Mouse (Mus musculus) midbrain, embryonic 14.5 days (tissue): ENCODE data around the gene Ivns1abp. TPM values are rescaled to one million over a fixed set of nuclear protein-coding genes. Genes with fewer than 3 reads are reported as not detected.
"Not testable (repeated sequence)": the region's sequence is repeated elsewhere in the genome, so short reads cannot be mapped to it uniquely, and the experiment has no call there.

Experiments used
- ATAC-seq: fragments of 200-750 bp; cut with Nextera tagmentation; 2 replicates; pipeline ENCODE4 v1.8.0; 2017; ENCODE audit warnings: moderate number of reproducible peaks, moderate library complexity; ENCODE audit not compliant: low FRiP score, low TSS enrichment
- DNase-seq: peaks from one replicate; pipeline ENCODE4 v3.0.0-alpha.2; 2015
- H3K27ac ChIP-seq: fragments of 300-500 bp; sonication (generic); replicated peaks from 2 replicates; pipeline ENCODE4 v1.5.1; 2014; ENCODE audit warnings: mild to moderate bottlenecking, low read depth, low read length, moderate library complexity
- H3K27me3 ChIP-seq: fragments of 300-500 bp; sonication (generic); 2 replicates; pipeline ENCODE4 v1.6.1; 2014; ENCODE audit warnings: low read length, control low read depth, mixed read lengths; ENCODE audit not compliant: control insufficient read depth, insufficient read depth
- H3K36me3 ChIP-seq: fragments of 300-500 bp; sonication (generic); 2 replicates; pipeline ENCODE4 v1.6.1; 2014; ENCODE audit warnings: low read length, control low read depth; ENCODE audit not compliant: control insufficient read depth, insufficient read depth
- H3K4me1 ChIP-seq: fragments of 300-500 bp; sonication (generic); 2 replicates; pipeline ENCODE4 v1.6.1; 2014; ENCODE audit warnings: mild to moderate bottlenecking, antibody characterized with exemption, low read length, control low read depth; ENCODE audit not compliant: control insufficient read depth, insufficient read depth
- H3K4me2 ChIP-seq: fragments of 300-500 bp; sonication (generic); 2 replicates; pipeline ENCODE4 v1.6.1; 2014; ENCODE audit warnings: mild to moderate bottlenecking, low read length, moderate library complexity
- H3K4me3 ChIP-seq: fragments of 300-500 bp; sonication (generic); replicated peaks from 2 replicates; pipeline ENCODE4 v1.5.1; 2014; ENCODE audit warnings: low read depth, low read length
- H3K9ac ChIP-seq: fragments of 300-500 bp; sonication (generic); replicated peaks from 2 replicates; pipeline ENCODE4 v1.6.1; 2014; ENCODE audit warnings: mild to moderate bottlenecking, low read length, moderate library complexity
- H3K9me3 ChIP-seq: fragments of 300-500 bp; sonication (generic); 2 replicates; pipeline ENCODE4 v1.6.1; 2016; ENCODE audit warnings: low read length, control low read depth, mixed read lengths; ENCODE audit not compliant: control insufficient read depth
- WGBS: fragments of 180-500 bp; shearing (Covaris S2); extraction: QIAGEN DNeasy Blood & Tissue Kit; methylation state at CpG from one replicate; pipeline ENCODE4 v1.1.7; 2014; 5-methylcytosine and 5-hydroxymethylcytosine counted together
- polyA plus RNA-seq: library from polyadenylated mRNA; unstranded; fragments of >200 nt; fragmentation: Nextera tagmentation; extraction: Ambion mirVana; gene quantifications from 2 replicates; pipeline ENCODE4 v1.2.1, GENCODE M21; 2014

Ivns1abp gene
- polyA plus RNA-seq, 1 experiment from 2014 or later: 297 TPM

GRCm38 (mm10) chr1:151345109-151345862 is 1.0 kb downstream of the Ivns1abp start:
- no peaks in the 10 kb centered on the region for H3K9me3 ChIP-seq
- peak overlapping the region; percentile 66 for H3K4me2 ChIP-seq
- H3K36me3 ChIP-seq: peaks cover 9% of the 10 kb centered on the region
- peak; percentile 97 for DNase-seq
- H3K9ac ChIP-seq: peak overlapping the region; percentile 95
- H3K27me3 ChIP-seq: no peaks in the 10 kb centered on the region
- peak overlapping the region; percentile 97 for H3K27ac ChIP-seq
- peaks cover 32% of the 10 kb centered on the region for H3K4me1 ChIP-seq
- peak overlapping the region; percentile 90 for H3K4me3 ChIP-seq
- ATAC-seq: peak; percentile 87
- WGBS: under 1% methylated on average over 54 of the region's 55 CpGs

- Histone ChIP-seq H3K36me3 (peaks cover 14% of the 10 kb centered on the region), H3K4me3 (peak overlapping the region; percentile 90), H3K4me1 (peaks cover 32% of the 10 kb centered on the region), H3K9ac (peak overlapping the region; percentile 95), H3K27me3 (no peaks in the 10 kb centered on the region), H3K27ac (no peak overlapping the region), H3K4me2 (peak overlapping the region; percentile 66), H3K9me3 (no peaks in the 10 kb centered on the region)
- no peak for DNase-seq
- no peak for ATAC-seq
Measured at GRCm38 (mm10) chr1:151345863-151346195, 1.6 kb downstream of the Ivns1abp start.

- Histone ChIP-seq H3K4me3 (peak overlapping the region; percentile 90), H3K36me3 (peaks cover 22% of the 10 kb centered on the region), H3K9ac (no peak overlapping the region), H3K27me3 (no peaks in the 10 kb centered on the region), H3K9me3 (no peaks in the 10 kb centered on the region), H3K27ac (no peak overlapping the region), H3K4me1 (peaks cover 32% of the 10 kb centered on the region), H3K4me2 (peak overlapping the region; percentile 66)
- 34% methylated on average over 6 of the region's 6 CpGs for WGBS
- ATAC-seq (no peak), DNase-seq (no peak)
Measured at GRCm38 (mm10) chr1:151346681-151347127, 2.4 kb downstream of the Ivns1abp start.

GRCm38 (mm10) chr1:151348293-151348692 is 4.0 kb downstream of the Ivns1abp start:
- not testable (repeated sequence) for H3K27ac ChIP-seq, H3K4me3 ChIP-seq, H3K9ac ChIP-seq, H3K4me2 ChIP-seq, H3K27me3 ChIP-seq, DNase-seq, H3K9me3 ChIP-seq, ATAC-seq
- Histone ChIP-seq H3K4me1 (peaks cover 25% of the 10 kb centered on the region), H3K36me3 (peaks cover 38% of the 10 kb centered on the region)
- 76% methylated on average over 4 of the region's 4 CpGs for WGBS

- H3K36me3 ChIP-seq: peaks cover 82% of the 10 kb centered on the region
- DNase-seq (peak; percentile 54), ATAC-seq (no peak)
- H3K9ac ChIP-seq: no peak overlapping the region
- H3K4me1 ChIP-seq: 0 out of 2 replicates have a peak, but pooled peaks cover 6% of the 10 kb centered on the region
- WGBS: 93% methylated on average over 2 of the region's 2 CpGs
- H3K27me3 ChIP-seq: no peaks in the 10 kb centered on the region
- no peaks in the 10 kb centered on the region for H3K9me3 ChIP-seq
- H3K4me3 ChIP-seq: no peak overlapping the region
- H3K4me2 ChIP-seq: no peak overlapping the region
- no peak overlapping the region for H3K27ac ChIP-seq
Measured at GRCm38 (mm10) chr1:151352911-151353310, 8.6 kb downstream of the Ivns1abp start.

GRCm38 (mm10) chr1:151355994-151356393 is 11.7 kb downstream of the Ivns1abp start:
- no peak overlapping the region for H3K9ac ChIP-seq
- no peak overlapping the region for H3K4me3 ChIP-seq
- DNase-seq (no peak), ATAC-seq (no peak)
- no peak overlapping the region for H3K27ac ChIP-seq
- 93% methylated on average over 5 of the region's 5 CpGs for WGBS
- H3K4me2 ChIP-seq: no peak overlapping the region
- peaks cover 97% of the 10 kb centered on the region for H3K36me3 ChIP-seq
- no peaks in the 10 kb centered on the region for H3K27me3 ChIP-seq
- H3K4me1 ChIP-seq: no peaks in the 10 kb centered on the region
- H3K9me3 ChIP-seq: no peaks in the 10 kb centered on the region

GRCm38 (mm10) chr1:151359374-151359773 is 15.1 kb downstream of the Ivns1abp start:
- DNase-seq: no peak
- no peak overlapping the region for H3K4me3 ChIP-seq
- peaks cover 95% of the 10 kb centered on the region for H3K36me3 ChIP-seq
- ATAC-seq: no peak
- no peaks in the 10 kb centered on the region for H3K27me3 ChIP-seq
- no peaks in the 10 kb centered on the region for H3K4me1 ChIP-seq
- no peak overlapping the region for H3K4me2 ChIP-seq
- no peak overlapping the region for H3K9ac ChIP-seq
- WGBS: 95% methylated on average over 3 of the region's 3 CpGs
- no peaks in the 10 kb centered on the region for H3K9me3 ChIP-seq
- no peak overlapping the region for H3K27ac ChIP-seq

- Histone ChIP-seq H3K4me1 (no peaks in the 10 kb centered on the region), H3K9me3 (no peaks in the 10 kb centered on the region), H3K27me3 (no peaks in the 10 kb centered on the region), H3K4me2 (no peak overlapping the region), H3K27ac (no peak overlapping the region), H3K4me3 (no peak overlapping the region), H3K9ac (no peak overlapping the region), H3K36me3 (peaks cover 80% of the 10 kb centered on the region)
- DNase-seq: no peak
- ATAC-seq: no peak; the same call in 1 of the 2 replicates
- 92% methylated on average over 8 of the region's 8 CpGs for WGBS
Measured at GRCm38 (mm10) chr1:151366944-151367605, 22.8 kb downstream of the Ivns1abp start.
